ENCODE assay signal across 8 mouse cellular contexts in the genomic region with DNA sequence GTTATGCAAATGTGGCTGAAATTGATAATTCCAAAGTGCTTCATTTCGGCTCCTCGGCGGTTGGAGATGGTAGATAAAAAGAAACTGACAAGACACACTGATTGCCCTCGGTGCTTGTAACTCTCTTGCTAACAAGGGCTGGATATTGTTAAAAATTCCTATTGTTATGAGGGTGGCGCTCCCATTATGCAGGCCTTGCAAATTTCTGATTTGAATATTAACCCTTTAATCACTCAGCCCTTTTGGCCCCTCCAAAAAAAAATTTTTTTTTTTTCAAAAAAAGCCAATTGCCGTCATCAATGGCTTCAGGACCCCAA.
DNase-seq lines count a peak whose midpoint lies in the region; ATAC-seq and TF ChIP-seq lines count a peak whose summit lies in the region.

No protein-coding gene starts in this region.

- no peak for ATAC-seq in forebrain, embryonic 12.5 days (ENCODE audit: low FRiP score)
- ATAC-seq in neural tube, embryonic 13.5 days (ENCODE audit: low read depth): no peak

- no peaks in the 10 kb centered on the region for H3K36me3 ChIP-seq in forebrain, embryonic 12.5 days (replicated peaks)
- H3K36me3 ChIP-seq in limb, embryonic 10.5 days: no peaks in the 10 kb centered on the region
- H3K36me3 ChIP-seq in neural tube, embryonic 13.5 days: no peaks in the 10 kb centered on the region

- no peak for TF ChIP-seq CTCF in left cerebral cortex, adult 2 months (IDR thresholded peaks at IDR 0.05)
- TF ChIP-seq CTCF in cerebellum, adult 2 months (IDR thresholded peaks at IDR 0.05; ENCODE audit: borderline replicate concordance, insufficient read depth, low read depth, low read length): no peak

- no peak overlapping the region for H3K9ac ChIP-seq in forebrain, embryonic 12.5 days
- peak overlapping the region; percentile 48; the same call in 1 of the 2 replicates for H3K9ac ChIP-seq in neural tube, embryonic 13.5 days

- peaks cover 53% of the 10 kb centered on the region for H3K27me3 ChIP-seq in forebrain, embryonic 12.5 days
- peaks cover 94% of the 10 kb centered on the region for H3K27me3 ChIP-seq in limb, embryonic 10.5 days (ENCODE audit: low read depth, poor library complexity, severe bottlenecking)
- peaks cover 36% of the 10 kb centered on the region for H3K27me3 ChIP-seq in neural tube, embryonic 13.5 days
- H3K27me3 ChIP-seq in cerebellum, adult 2 months (ENCODE audit: control insufficient read depth, insufficient read depth, low read length): no peaks in the 10 kb centered on the region; the same call in 1 of the 2 replicates

- intact Hi-C loops in left cerebral cortex, adult 2 months (cut with DNase I): loop anchor here (2.0 to 10.0 kb wide), 3 partner anchors 101 to 1522 kb away; partner anchors contain the start of gene Bcl11b
- intact Hi-C loops in left cerebral cortex, postnatal 10 days (cut with DNase I): loop anchor here (2.0 to 10.0 kb wide), 3 partner anchors 103 to 1519 kb away; no protein-coding TSS in a partner anchor

- H3K9me3 ChIP-seq in forebrain, embryonic 12.5 days: no peaks in the 10 kb centered on the region
- H3K9me3 ChIP-seq in limb, embryonic 10.5 days (replicated peaks): no peaks in the 10 kb centered on the region
- no peaks in the 10 kb centered on the region for H3K9me3 ChIP-seq in neural tube, embryonic 13.5 days

- H3K4me1 ChIP-seq in forebrain, embryonic 12.5 days: peaks cover 62% of the 10 kb centered on the region
- peaks cover 31% of the 10 kb centered on the region for H3K4me1 ChIP-seq in limb, embryonic 10.5 days
- H3K4me1 ChIP-seq in neural tube, embryonic 13.5 days (replicated peaks): peaks cover 53% of the 10 kb centered on the region
- no peaks in the 10 kb centered on the region for H3K4me1 ChIP-seq in cerebellum, adult 2 months (ENCODE audit: control insufficient read depth, insufficient read depth, low read length)

- H3K4me3 ChIP-seq in left cerebral cortex, adult 2 months: peak overlapping the region; percentile 31
- H3K4me3 ChIP-seq in forebrain, embryonic 12.5 days (replicated peaks): peak overlapping the region; percentile 29
- peak overlapping the region; percentile 25; the same call in 1 of the 2 replicates for H3K4me3 ChIP-seq in limb, embryonic 10.5 days
- peak overlapping the region; percentile 28 for H3K4me3 ChIP-seq in neural tube, embryonic 13.5 days
- no peak overlapping the region for H3K4me3 ChIP-seq in cerebellum, adult 2 months (replicated peaks; ENCODE audit: insufficient read depth, low read depth, low read length)

- H3K4me2 ChIP-seq in forebrain, embryonic 12.5 days: peak overlapping the region; percentile 57
- peak overlapping the region; percentile 60 for H3K4me2 ChIP-seq in neural tube, embryonic 13.5 days

- WGBS in forebrain, embryonic 12.5 days: 3% methylated on average over 6 of the region's 6 CpGs
- WGBS in limb, embryonic 10.5 days: 6% methylated on average over 6 of the region's 6 CpGs
- 4% methylated on average over 6 of the region's 6 CpGs for WGBS in neural tube, embryonic 13.5 days
- 32% methylated on average over 6 of the region's 6 CpGs for WGBS in cerebellum, adult 2 months

- peak overlapping the region; percentile 79 for H3K27ac ChIP-seq in left cerebral cortex, adult 2 months
- H3K27ac ChIP-seq in forebrain, embryonic 12.5 days: peak overlapping the region; percentile 42
- no peak overlapping the region for H3K27ac ChIP-seq in limb, embryonic 10.5 days
- peak overlapping the region; percentile 63 for H3K27ac ChIP-seq in neural tube, embryonic 13.5 days (replicated peaks)
- no peak overlapping the region for H3K27ac ChIP-seq in cerebellum, adult 2 months (ENCODE audit: insufficient read depth, low read length)

- no peak for DNase-seq in left cerebral cortex, adult 2 months (ENCODE audit: extremely low spot score in 1 of 2, low spot score in 2 of 2)
- no peak for DNase-seq in left cerebral cortex, adult 11 months (ENCODE audit: low spot score)
- DNase-seq in limb, embryonic 10.5 days (ENCODE audit: low spot score): no peak
- DNase-seq in adrenal gland, adult 2 months: no peak
- no peak for DNase-seq in cerebellum, adult 2 months
- DNase-seq in left cerebral cortex, postnatal 10 days (ENCODE audit: extremely low spot score in 1 of 2, low spot score in 2 of 2): no peak

- TF ChIP-seq POLR2A in cerebellum, adult 2 months (IDR thresholded peaks at IDR 0.05; ENCODE audit: borderline replicate concordance, insufficient read depth, low read length): no peak

Comparison
In these comparisons a context has a peak if more than half of its experiments do, and no peak if none do; other contexts are left out.
1. H3K27ac ChIP-seq: peak in left cerebral cortex, adult 2 months (single experiment), forebrain, embryonic 12.5 days (single experiment) and neural tube, embryonic 13.5 days (single experiment); none in limb, embryonic 10.5 days (single experiment) and cerebellum, adult 2 months (single experiment).